In genomic region chr4:62742885-62743760, GRCm38 (mm10) we compare ENCODE assay signal across 12 mouse cellular contexts.
A peak's percentile ranks its signal among the peaks of the same experiment; 100 is the strongest.
DNase-seq lines count a peak whose midpoint lies in the region; ATAC-seq lines count a peak whose summit lies in the region.
"Had no signal": no experiment of that assay in that cellular context is flagged by ENCODE, and none has a peak within 500 bp of the region (broad histone marks: within the 10 kb centered on the region; RNA-seq: fewer than 3 reads in every experiment).

No protein-coding gene starts in this region.

- no peak overlapping the region for H3K4me3 ChIP-seq in hindbrain, embryonic 13.5 days
- H3K4me3 ChIP-seq in hindbrain, embryonic 16.5 days (ENCODE audit: low read length), result no peak overlapping the region
- H3K4me3 ChIP-seq in neural tube, embryonic 11.5 days (ENCODE audit: low read depth, low read length), result no peak overlapping the region
- no peak overlapping the region for H3K4me3 ChIP-seq in neural tube, embryonic 15.5 days (replicated peaks)
- no peak overlapping the region for H3K4me3 ChIP-seq in limb, embryonic 15.5 days

- no peak overlapping the region for H3K4me2 ChIP-seq in hindbrain, embryonic 13.5 days
- no peak overlapping the region for H3K4me2 ChIP-seq in hindbrain, embryonic 16.5 days (ENCODE audit: low read length)
- H3K4me2 ChIP-seq in neural tube, embryonic 11.5 days (ENCODE audit: low read depth), result no peak overlapping the region
- no peak overlapping the region for H3K4me2 ChIP-seq in neural tube, embryonic 15.5 days
- H3K4me2 ChIP-seq in limb, embryonic 15.5 days, result no peak overlapping the region

- 0 out of 2 replicates have a peak overlapping the region, but pooled peaks have one; percentile 12 for H3K27ac ChIP-seq in hindbrain, embryonic 13.5 days
- no peak overlapping the region for H3K27ac ChIP-seq in hindbrain, embryonic 16.5 days (ENCODE audit: low read depth, low read length)
- H3K27ac ChIP-seq in neural tube, embryonic 11.5 days (ENCODE audit: low read depth, low read length), result 0 out of 2 replicates have a peak overlapping the region, but pooled peaks have one; percentile 35
- no peak overlapping the region for H3K27ac ChIP-seq in neural tube, embryonic 15.5 days (replicated peaks)
- H3K27ac ChIP-seq in limb, embryonic 15.5 days, result peak overlapping the region; percentile 30; the same call in 1 of the 2 replicates

- 68% methylated on average over 14 of the region's 14 CpGs for WGBS in hindbrain, embryonic 13.5 days
- WGBS in hindbrain, embryonic 16.5 days, result 59% methylated on average over 14 of the region's 14 CpGs
- WGBS in neural tube, embryonic 11.5 days, result 60% methylated on average over 14 of the region's 14 CpGs
- 66% methylated on average over 14 of the region's 14 CpGs for WGBS in neural tube, embryonic 15.5 days
- 44% methylated on average over 14 of the region's 14 CpGs for WGBS in limb, embryonic 15.5 days

- peak; percentile 53 for DNase-seq in adrenal gland, postnatal 14 days
- DNase-seq in adrenal gland, postnatal 25 days, result no peak
- DNase-seq in neural tube, embryonic 11.5 days (ENCODE audit: low spot score), result no peak
- DNase-seq in ovary, postnatal 10 days (ENCODE audit: low spot score), result no peak
- DNase-seq: cerebellum, adult 8-10 months; lung, postnatal 36 days; retina, postnatal 1 day; thymus, postnatal 14 days had no signal

- no peak for ATAC-seq in hindbrain, embryonic 13.5 days (ENCODE audit: low FRiP score)
- ATAC-seq in hindbrain, embryonic 16.5 days, result no peak
- no peak for ATAC-seq in neural tube, embryonic 11.5 days (ENCODE audit: insufficient read depth, low FRiP score, low TSS enrichment)
- no peak for ATAC-seq in neural tube, embryonic 15.5 days (ENCODE audit: low FRiP score)
- no peak for ATAC-seq in limb, embryonic 15.5 days (ENCODE audit: insufficient number of reproducible peaks, low FRiP score, low TSS enrichment, low read depth)

- no peak overlapping the region for H3K9ac ChIP-seq in hindbrain, embryonic 13.5 days
- no peak overlapping the region for H3K9ac ChIP-seq in hindbrain, embryonic 16.5 days (ENCODE audit: low read depth, low read length)
- no peak overlapping the region for H3K9ac ChIP-seq in neural tube, embryonic 11.5 days (ENCODE audit: low read length)
- H3K9ac ChIP-seq in neural tube, embryonic 15.5 days (replicated peaks), result no peak overlapping the region
- H3K9ac ChIP-seq in limb, embryonic 15.5 days, result no peak overlapping the region

- no peaks in the 10 kb centered on the region for H3K36me3 ChIP-seq in hindbrain, embryonic 13.5 days
- no peaks in the 10 kb centered on the region for H3K36me3 ChIP-seq in hindbrain, embryonic 16.5 days (ENCODE audit: control insufficient read depth, insufficient read depth, low read length)
- H3K36me3 ChIP-seq in neural tube, embryonic 11.5 days (ENCODE audit: control insufficient read depth, insufficient read depth, low read length), result no peaks in the 10 kb centered on the region
- H3K36me3 ChIP-seq in neural tube, embryonic 15.5 days, result no peaks in the 10 kb centered on the region
- no peaks in the 10 kb centered on the region for H3K36me3 ChIP-seq in limb, embryonic 15.5 days

- H3K9me3 ChIP-seq in hindbrain, embryonic 13.5 days, result no peaks in the 10 kb centered on the region
- H3K9me3 ChIP-seq in hindbrain, embryonic 16.5 days (ENCODE audit: control insufficient read depth, low read length), result no peaks in the 10 kb centered on the region; the same call in 1 of the 2 replicates
- H3K9me3 ChIP-seq in neural tube, embryonic 11.5 days (ENCODE audit: control insufficient read depth, low read length), result no peaks in the 10 kb centered on the region
- H3K9me3 ChIP-seq in neural tube, embryonic 15.5 days (replicated peaks), result no peaks in the 10 kb centered on the region
- no peaks in the 10 kb centered on the region for H3K9me3 ChIP-seq in limb, embryonic 15.5 days

- H3K4me1 ChIP-seq in hindbrain, embryonic 13.5 days (replicated peaks), result peaks cover 28% of the 10 kb centered on the region
- no peaks in the 10 kb centered on the region; the same call in 1 of the 2 replicates for H3K4me1 ChIP-seq in hindbrain, embryonic 16.5 days (ENCODE audit: control insufficient read depth, insufficient read depth, low read depth, low read length)
- peaks cover 6% of the 10 kb centered on the region; the same call in 1 of the 2 replicates for H3K4me1 ChIP-seq in neural tube, embryonic 11.5 days (ENCODE audit: control insufficient read depth, insufficient read depth, low read length)
- H3K4me1 ChIP-seq in neural tube, embryonic 15.5 days, result peaks cover 12% of the 10 kb centered on the region
- H3K4me1 ChIP-seq in limb, embryonic 15.5 days, result peaks cover 45% of the 10 kb centered on the region

- H3K27me3 ChIP-seq in hindbrain, embryonic 13.5 days, result no peaks in the 10 kb centered on the region
- H3K27me3 ChIP-seq in hindbrain, embryonic 16.5 days (replicated peaks; ENCODE audit: control insufficient read depth, insufficient read depth, low read length), result no peaks in the 10 kb centered on the region
- no peaks in the 10 kb centered on the region for H3K27me3 ChIP-seq in neural tube, embryonic 11.5 days (ENCODE audit: control insufficient read depth, insufficient read depth, low read length)
- no peaks in the 10 kb centered on the region for H3K27me3 ChIP-seq in neural tube, embryonic 15.5 days (replicated peaks)
- no peaks in the 10 kb centered on the region for H3K27me3 ChIP-seq in limb, embryonic 15.5 days

Comparison
In these comparisons a context has a peak if more than half of its experiments do, and no peak if none do; other contexts are left out.
1. H3K27ac ChIP-seq: peak in hindbrain, embryonic 13.5 days (single experiment), neural tube, embryonic 11.5 days (single experiment) and limb, embryonic 15.5 days (single experiment); none in hindbrain, embryonic 16.5 days (single experiment) and neural tube, embryonic 15.5 days (single experiment).